ENCODE assay signal across 15 mouse cellular contexts in genomic region chr13:114432491-114432890, GRCm38 (mm10).
"Had no signal": no experiment of that assay in that cellular context is flagged by ENCODE, and none has a peak within 500 bp of the region (broad histone marks: within the 10 kb centered on the region; RNA-seq: fewer than 3 reads in every experiment).

No protein-coding gene starts in this region.

- H3K27ac ChIP-seq: kidney, postnatal 0 days; limb, embryonic 13.5 days; liver, embryonic 12.5 days; midbrain, embryonic 10.5 days; neural tube, embryonic 15.5 days had no signal

- H3K4me1 ChIP-seq: limb, embryonic 13.5 days; liver, embryonic 12.5 days; neural tube, embryonic 15.5 days had no signal

- H3K27me3 ChIP-seq: limb, embryonic 13.5 days; liver, embryonic 12.5 days; neural tube, embryonic 15.5 days had no signal

- ATAC-seq: liver, embryonic 12.5 days had no signal

- H3K4me2 ChIP-seq: limb, embryonic 13.5 days; liver, embryonic 12.5 days; lung, embryonic 14.5 days; neural tube, embryonic 15.5 days had no signal

- H3K4me3 ChIP-seq: limb, embryonic 13.5 days; liver, embryonic 12.5 days; midbrain, embryonic 10.5 days; myocyte; neural tube, embryonic 15.5 days had no signal

- DNase-seq: kidney, postnatal 36 days; left cerebral cortex, postnatal 4 days; lung, embryonic 14.5 days; lung, postnatal 10 days; lung, postnatal 4 days; midbrain, embryonic 14.5 days; right cerebral cortex, adult 18-20 months; right cerebral cortex, postnatal 25 days; thymus, postnatal 36 days had no signal

- H3K9me3 ChIP-seq: limb, embryonic 13.5 days; liver, embryonic 12.5 days; midbrain, embryonic 10.5 days; neural tube, embryonic 15.5 days had no signal

- H3K36me3 ChIP-seq: limb, embryonic 13.5 days; liver, embryonic 12.5 days; midbrain, embryonic 10.5 days; neural tube, embryonic 15.5 days had no signal

- H3K9ac ChIP-seq: limb, embryonic 13.5 days; liver, embryonic 12.5 days; lung, embryonic 14.5 days; neural tube, embryonic 15.5 days had no signal
